Mouse (Mus musculus): ENCODE data around the gene Eml3.

Gene Eml3

GRCm38 (mm10) chr19:8914212-8914611 is 15.1 kb upstream of the Eml3 start:
- no peak for DNase-seq (ENCODE audit: low spot score)

GRCm38 (mm10) chr19:8919000-8919399 is 10.4 kb upstream of the Eml3 start:
- DNase-seq (ENCODE audit: low spot score), result no peak

- no peak for DNase-seq (ENCODE audit: low spot score)
Observed at GRCm38 (mm10) chr19:8919684-8920072, 9.7 kb upstream of the Eml3 start.

- DNase-seq (ENCODE audit: low spot score), result peak; percentile 94
Observed at GRCm38 (mm10) chr19:8920073-8920736, 9.1 kb upstream of the Eml3 start, which contains the start of gene B3gat3. Gene B3gat3, plus strand, starts transcription at chr19:8920374.

GRCm38 (mm10) chr19:8920836-8921291 is 8.5 kb upstream of the Eml3 start:
- DNase-seq (ENCODE audit: low spot score), result no peak

- DNase-seq (ENCODE audit: low spot score), result no peak
Observed at GRCm38 (mm10) chr19:8921741-8922140, 7.6 kb upstream of the Eml3 start.

- no peak for DNase-seq (ENCODE audit: low spot score)
Observed at GRCm38 (mm10) chr19:8926766-8927165, 2.6 kb upstream of the Eml3 start.

- DNase-seq (ENCODE audit: low spot score), result no peak
Observed at GRCm38 (mm10) chr19:8927891-8928525, 1.3 kb upstream of the Eml3 start.

- DNase-seq (ENCODE audit: low spot score), result no peak
Observed at GRCm38 (mm10) chr19:8928689-8929223, 596 bp upstream of the Eml3 start.

GRCm38 (mm10) chr19:8930117-8930516 is 765 bp downstream of the Eml3 start:
- no peak for DNase-seq (ENCODE audit: low spot score)

GRCm38 (mm10) chr19:8930771-8931170 is 1.4 kb downstream of the Eml3 start:
- no peak for DNase-seq (ENCODE audit: low spot score)

GRCm38 (mm10) chr19:8936736-8937135 is 7.4 kb downstream of the Eml3 start:
- no peak for DNase-seq (ENCODE audit: low spot score)

GRCm38 (mm10) chr19:8940526-8941133 is 11.3 kb downstream of the Eml3 start:
- DNase-seq (ENCODE audit: low spot score), result no peak

- no peak for DNase-seq (ENCODE audit: low spot score)
Observed at GRCm38 (mm10) chr19:8941136-8941514, 11.8 kb downstream of the Eml3 start.

- DNase-seq (ENCODE audit: low spot score), result peak; percentile 96
Observed at GRCm38 (mm10) chr19:8941515-8942217, 12.3 kb downstream of the Eml3 start, which contains the start of gene Mta2. Gene Mta2, plus strand, starts transcription at chr19:8941875.

- no peak for DNase-seq (ENCODE audit: low spot score)
Observed at GRCm38 (mm10) chr19:8942276-8942964, 13.1 kb downstream of the Eml3 start.

- no peak for DNase-seq (ENCODE audit: low spot score)
Observed at GRCm38 (mm10) chr19:8943047-8943446, 13.7 kb downstream of the Eml3 start.

GRCm38 (mm10) chr19:8944062-8944461 is 14.7 kb downstream of the Eml3 start:
- DNase-seq (ENCODE audit: low spot score), result no peak

- DNase-seq (ENCODE audit: low spot score), result peak; percentile 68
Observed at GRCm38 (mm10) chr19:8944750-8945149, 15.4 kb downstream of the Eml3 start.

GRCm38 (mm10) chr19:8945251-8945650 is 15.9 kb downstream of the Eml3 start:
- no peak for DNase-seq (ENCODE audit: low spot score)

GRCm38 (mm10) chr19:8946929-8947328 is 17.6 kb downstream of the Eml3 start:
- no peak for DNase-seq (ENCODE audit: low spot score)

- DNase-seq (ENCODE audit: low spot score), result no peak
Observed at GRCm38 (mm10) chr19:8950190-8950589, 20.8 kb downstream of the Eml3 start.

Data from ovary, postnatal 36 days (tissue).